Mouse (Mus musculus) kidney, adult 8-10 months (tissue): Measurements from ENCODE around the gene Msrb2.

Experiments
- DNase-seq, 2 experiments: peaks; one replicate each; pipeline ENCODE4 v3.0.0; 2022

Gene Msrb2

GRCm38 (mm10) chr2:19390411-19391143 is 19.3 kb downstream of the Msrb2 start:
- DNase-seq = no peak

DNA sequence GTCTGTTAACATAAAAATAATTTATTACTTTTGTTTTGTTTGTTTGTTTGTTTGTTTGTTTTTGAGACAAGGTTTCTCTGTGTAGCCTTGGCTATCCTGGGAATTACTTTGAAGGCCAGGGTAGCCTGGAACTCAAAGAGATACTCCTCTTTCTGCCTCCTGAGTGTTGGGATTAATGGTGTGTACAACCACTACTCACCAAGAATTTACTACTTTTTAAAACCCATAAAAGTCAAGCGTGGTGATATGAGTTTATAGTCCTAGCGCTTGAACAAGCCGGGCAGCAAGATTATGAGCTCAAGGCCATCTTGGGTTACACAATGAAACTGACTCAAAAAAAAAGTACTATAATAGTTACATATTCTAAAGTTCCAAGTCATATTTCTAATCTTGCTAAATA is 20.4 kb downstream of the Msrb2 start:
- DNase-seq = no peak

GRCm38 (mm10) chr2:19392793-19393192 is 21.6 kb downstream of the Msrb2 start:
- DNase-seq = no peak

DNA sequence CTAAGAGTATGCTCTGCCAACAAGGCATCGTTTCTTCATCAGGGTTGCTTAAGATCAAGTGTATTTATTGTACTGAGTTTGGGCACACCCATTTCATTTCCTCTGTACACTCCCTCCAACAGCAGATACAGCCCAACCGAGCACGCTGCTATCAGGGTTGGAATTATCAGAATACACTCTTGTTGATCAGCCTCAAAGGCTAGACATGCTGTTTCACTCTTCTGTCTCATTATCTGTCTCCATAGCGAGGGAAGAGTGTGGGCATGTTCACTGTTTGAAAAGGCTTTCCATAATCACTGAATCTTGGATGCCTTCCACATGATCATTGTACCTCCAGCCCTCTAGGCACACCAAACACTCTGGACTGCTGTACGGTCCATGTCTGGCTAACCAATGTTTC is 34.2 kb downstream of the Msrb2 start:
- no peak for DNase-seq

DNA sequence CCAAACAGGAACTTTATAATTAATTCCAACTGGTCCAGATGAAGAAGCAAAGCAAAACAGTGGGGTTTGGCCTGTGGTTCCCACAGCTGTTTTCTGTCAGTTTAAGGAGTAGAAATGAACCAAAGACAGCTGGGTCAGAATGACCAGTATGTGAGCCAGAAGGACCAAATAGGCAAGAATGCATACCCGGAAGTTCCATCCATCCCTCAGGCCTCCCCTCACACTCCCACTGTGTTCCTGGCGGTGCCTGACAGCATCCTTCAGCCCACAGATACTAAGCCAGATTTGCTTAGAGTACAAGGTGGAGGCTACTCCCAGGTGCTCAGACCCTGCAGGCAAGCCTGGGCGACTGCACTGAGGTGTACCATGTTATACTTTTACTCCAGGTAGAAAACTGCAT is 35.3 kb downstream of the Msrb2 start:
- peak in 1 of 2 experiments; percentile 20 for DNase-seq

- peak; percentile 27 to 74 for DNase-seq
Measured at GRCm38 (mm10) chr2:19414222-19414965, 43.2 kb downstream of the Msrb2 start.

GRCm38 (mm10) chr2:19415063-19415521 is 43.9 kb downstream of the Msrb2 start:
- DNase-seq = peak; percentile 45 to 54

DNA sequence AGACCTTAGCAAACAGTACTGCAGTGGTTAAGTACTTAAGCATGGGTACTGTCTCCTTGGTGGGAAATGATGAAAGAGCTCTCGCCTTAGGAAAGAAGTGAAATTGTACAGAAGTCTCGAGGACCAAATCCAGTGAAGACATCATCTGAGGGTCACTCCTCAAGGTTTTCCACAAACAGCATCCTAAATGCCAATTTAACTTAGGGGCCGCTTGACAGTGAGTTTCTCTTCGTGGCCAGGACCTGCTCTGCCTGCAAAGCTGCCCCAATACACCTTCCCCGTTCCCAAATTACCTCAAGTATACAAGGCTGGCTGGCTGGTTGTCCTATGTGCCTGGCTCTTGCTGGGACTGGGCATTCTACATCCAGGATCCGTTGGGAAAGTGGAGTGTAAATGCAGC is 44.8 kb downstream of the Msrb2 start:
- no peak for DNase-seq

DNA sequence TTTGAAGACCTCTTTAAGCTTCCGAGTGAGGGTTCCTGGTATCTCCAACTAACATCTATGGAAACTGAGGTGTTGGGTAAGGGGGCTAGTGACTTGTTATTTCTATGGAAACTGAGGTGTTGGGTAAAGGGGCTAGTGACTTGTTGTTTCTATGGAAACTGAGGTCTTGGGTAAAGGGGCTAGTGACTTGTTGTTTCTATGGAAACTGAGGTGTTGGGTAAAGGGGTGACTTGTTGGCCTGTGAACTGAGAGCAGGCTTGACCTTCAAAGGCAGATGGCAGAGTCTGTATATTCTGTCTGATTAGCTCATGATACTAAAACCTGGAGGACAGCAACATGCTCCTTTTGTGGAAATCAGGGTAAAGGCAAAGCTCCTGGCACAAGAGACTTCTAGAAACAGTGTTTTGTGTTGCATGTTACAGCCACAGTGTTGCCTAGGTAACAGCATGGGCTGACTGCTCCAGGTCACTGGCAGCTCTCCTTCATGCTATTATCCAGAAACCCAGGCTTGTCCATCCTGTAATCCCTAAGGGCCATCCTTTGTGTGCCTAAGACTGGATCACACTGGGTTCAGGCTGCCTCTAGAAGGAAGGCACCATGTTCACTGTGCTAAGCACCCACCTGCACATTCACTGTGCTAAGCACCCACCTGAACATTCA is 48.6 kb downstream of the Msrb2 start:
- no peak for DNase-seq

GRCm38 (mm10) chr2:19422226-19422625 is 51.0 kb downstream of the Msrb2 start:
- no peak for DNase-seq

GRCm38 (mm10) chr2:19423086-19423485 is 51.8 kb downstream of the Msrb2 start:
- DNase-seq = no peak

- peak; percentile 19 to 61 for DNase-seq
Measured at GRCm38 (mm10) chr2:19429031-19429430, 57.8 kb downstream of the Msrb2 start.

GRCm38 (mm10) chr2:19429691-19430690 is 58.8 kb downstream of the Msrb2 start:
- no peak for DNase-seq

GRCm38 (mm10) chr2:19430746-19431145 is 59.5 kb downstream of the Msrb2 start:
- no peak for DNase-seq

DNA sequence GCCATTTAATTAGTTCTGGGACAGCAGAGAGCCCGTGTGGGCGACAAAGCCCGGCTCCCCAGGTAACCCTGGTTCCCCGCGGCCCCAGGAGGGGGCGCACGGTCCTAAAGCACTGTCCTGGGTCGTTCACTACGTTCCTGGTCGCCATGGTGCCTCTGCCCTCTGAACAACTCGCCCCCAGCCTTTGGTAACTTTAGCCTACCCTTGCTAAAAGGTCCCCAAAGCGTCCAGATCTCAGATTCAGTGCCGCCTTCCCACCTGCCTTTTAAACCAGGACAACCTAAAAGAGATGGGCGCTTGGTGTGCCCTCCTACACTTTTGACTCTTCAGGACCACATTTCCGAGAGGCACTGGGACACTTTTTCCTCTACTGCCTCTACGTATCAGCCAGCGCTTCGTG is 59.9 kb downstream of the Msrb2 start:
- DNase-seq = no peak

- no peak for DNase-seq
Measured at GRCm38 (mm10) chr2:19431614-19432323, 60.5 kb downstream of the Msrb2 start.

DNA sequence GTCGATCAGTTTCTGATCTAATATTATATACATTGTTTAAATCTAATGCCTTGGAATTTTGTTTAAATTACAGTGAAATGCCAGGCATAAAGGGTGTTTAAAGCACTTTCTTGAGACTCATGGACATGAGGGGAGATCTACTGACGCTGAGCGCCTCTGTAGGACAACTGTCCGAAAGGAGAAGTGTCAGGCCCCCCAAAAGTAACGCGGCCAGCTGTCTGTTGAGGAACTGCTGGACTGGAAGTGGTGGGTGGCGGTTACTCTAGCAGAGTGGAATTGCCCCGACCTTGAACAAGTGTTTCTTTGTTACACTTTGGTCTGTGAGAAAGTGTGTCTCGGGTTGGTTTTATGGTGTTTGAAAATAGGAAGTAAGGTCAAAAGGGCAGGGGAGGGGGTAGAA is 73.1 kb downstream of the Msrb2 start:
- no peak for DNase-seq
